Mouse (Mus musculus): Measurements from ENCODE around the gene Hs3st6. TPM values are rescaled to one million over a fixed set of nuclear protein-coding genes. Genes with fewer than 3 reads are reported as not detected.

The Hs3st6 gene
- total RNA-seq, 2 experiments from 2014 or later, result not detected

GRCm38 (mm10) chr17:24727618-24728017 is 25.2 kb upstream of the Hs3st6 start, which contains the start of gene Rpl3l:
TSS of gene Rpl3l (plus strand) at chr17:24727820.
- intact Hi-C loops (cut with DNase I), result no loop called here
- DNase-seq, result no peak

- intact Hi-C loops (cut with DNase I), result no loop called here
- no peak for DNase-seq
These were observed 24.6 kb upstream of the Hs3st6 start for GRCm38 (mm10) chr17:24728184-24728583.

DNA sequence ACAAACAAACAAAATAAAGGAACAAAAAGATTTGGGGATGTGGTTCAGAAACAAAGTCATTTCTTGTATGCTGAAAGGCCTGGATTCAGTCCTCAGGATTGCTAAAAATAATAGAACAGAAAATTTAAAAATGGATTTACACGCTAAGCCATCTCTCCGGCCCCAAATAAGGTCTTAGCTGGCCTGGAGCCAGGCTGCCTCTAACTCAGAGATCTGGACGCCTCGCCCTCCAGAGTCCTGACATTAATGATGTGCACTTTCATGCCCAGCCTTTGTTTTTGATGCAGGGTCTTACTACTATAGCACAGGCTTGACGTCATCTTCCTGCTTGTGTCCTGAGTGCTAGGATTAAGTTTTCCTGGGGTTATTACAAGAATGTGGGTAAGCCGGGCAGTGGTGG is 23.7 kb upstream of the Hs3st6 start:
- DNase-seq, result no peak
- intact Hi-C loops (cut with DNase I), result no loop called here

DNA sequence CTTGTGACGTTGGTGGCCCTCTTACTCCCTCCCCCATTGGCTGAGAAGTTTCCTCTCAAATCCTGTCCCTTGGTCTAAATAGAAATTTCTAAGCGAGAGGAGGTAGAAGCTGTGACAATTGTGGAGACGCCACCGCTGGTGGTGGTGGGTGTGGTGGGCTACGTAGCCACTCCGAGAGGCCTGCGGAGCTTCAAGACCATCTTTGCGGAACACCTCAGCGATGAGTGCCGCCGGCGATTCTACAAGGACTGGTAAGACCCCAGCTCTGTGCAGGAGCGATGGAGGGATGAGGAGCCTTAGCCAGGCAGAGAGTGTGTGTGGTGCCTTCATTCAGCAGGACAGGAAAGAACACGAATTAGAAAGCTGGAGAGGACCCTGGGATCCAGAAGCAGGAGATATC is 22.0 kb upstream of the Hs3st6 start:
- intact Hi-C loops (cut with DNase I), result no loop called here
- no peak for DNase-seq

GRCm38 (mm10) chr17:24732233-24732935 is 20.4 kb upstream of the Hs3st6 start:
- no peak for DNase-seq
- intact Hi-C loops (cut with DNase I), result no loop called here

- intact Hi-C loops (cut with DNase I), result no loop called here
- DNase-seq, result no peak
These were observed 19.2 kb upstream of the Hs3st6 start for GRCm38 (mm10) chr17:24733434-24734050.

DNA sequence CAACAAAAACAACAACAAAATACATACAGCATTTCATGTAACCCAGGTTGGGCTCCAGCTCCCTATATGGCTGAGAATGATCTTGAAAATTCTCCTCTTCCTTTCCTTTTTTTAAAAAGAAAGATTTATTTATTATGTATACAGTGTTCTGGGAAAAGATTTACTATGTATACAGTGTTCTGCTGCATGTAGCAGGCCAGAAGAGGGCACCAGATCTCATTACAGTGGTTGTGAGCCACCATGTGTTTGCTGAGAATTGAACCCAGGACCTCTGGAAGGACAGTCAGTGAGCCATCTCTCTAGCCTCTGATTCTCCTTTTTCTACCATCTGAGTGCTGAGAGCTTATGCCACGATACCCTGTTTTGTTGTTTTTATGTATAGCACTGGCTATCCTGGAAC is 18.3 kb upstream of the Hs3st6 start:
- intact Hi-C loops (cut with DNase I), result no loop called here
- DNase-seq, result no peak

DNA sequence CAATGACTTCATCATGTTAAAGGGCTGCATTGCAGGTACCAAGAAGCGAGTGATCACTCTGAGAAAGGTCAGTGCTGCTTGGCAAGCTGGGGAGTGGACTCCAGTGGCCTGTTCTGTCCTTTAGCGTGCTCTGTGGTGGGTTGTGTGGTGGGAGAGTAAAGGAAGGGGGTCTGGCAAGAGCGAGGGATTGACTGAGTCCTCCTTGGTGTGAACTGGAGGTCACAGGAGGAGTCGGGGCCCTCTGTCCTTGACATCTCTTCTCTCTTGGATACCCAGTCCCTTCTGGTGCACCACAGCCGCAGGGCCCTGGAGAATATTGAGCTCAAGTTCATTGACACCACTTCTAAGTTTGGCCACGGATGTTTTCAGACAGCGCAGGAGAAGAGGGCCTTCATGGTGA is 17.3 kb upstream of the Hs3st6 start:
- intact Hi-C loops (cut with DNase I), result no loop called here

GRCm38 (mm10) chr17:24736330-24737051 is 16.3 kb upstream of the Hs3st6 start, which contains the start of gene Msrb1:
TSS of gene Msrb1 (plus strand) at chr17:24736642.
- peak; percentile 92 for DNase-seq
- intact Hi-C loops (cut with DNase I), result no loop called here

More for the DNA sequence above, 17.3 kb upstream of the Hs3st6 start:
- DNase-seq, result no peak

- no peak for DNase-seq
These were observed 15.5 kb upstream of the Hs3st6 start for GRCm38 (mm10) chr17:24737135-24737810.

GRCm38 (mm10) chr17:24738238-24738637 is 14.6 kb upstream of the Hs3st6 start:
- intact Hi-C loops (cut with DNase I), result no loop called here
- no peak for DNase-seq

More at GRCm38 (mm10) chr17:24737135-24737810, 15.5 kb upstream of the Hs3st6 start:
- intact Hi-C loops (cut with DNase I), result no loop called here

GRCm38 (mm10) chr17:24739926-24740325 is 12.9 kb upstream of the Hs3st6 start:
- DNase-seq, result no peak
- intact Hi-C loops (cut with DNase I), result no loop called here

DNA sequence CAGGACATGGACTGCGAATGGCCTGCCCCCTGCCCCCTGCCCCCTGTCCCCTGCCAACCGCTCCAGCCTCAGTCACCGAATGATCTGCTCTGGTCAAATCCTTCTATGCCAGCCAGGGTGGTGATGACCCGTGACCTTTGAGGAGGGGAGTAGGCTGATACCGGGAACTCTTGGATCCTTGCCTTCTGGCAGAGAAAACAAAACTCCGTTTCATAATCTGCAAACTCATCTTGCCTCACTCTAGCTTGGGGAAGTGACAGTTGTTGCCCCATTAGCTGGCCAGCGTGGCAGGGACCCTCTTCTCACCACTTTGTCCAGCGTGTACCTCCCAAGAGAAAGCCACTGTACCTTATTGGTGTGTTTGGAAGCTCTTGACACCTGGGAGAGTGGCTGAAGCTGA is 10.5 kb upstream of the Hs3st6 start:
- intact Hi-C loops (cut with DNase I), result no loop called here
- DNase-seq, result no peak

GRCm38 (mm10) chr17:24743896-24744295 is 8.9 kb upstream of the Hs3st6 start:
- intact Hi-C loops (cut with DNase I), result no loop called here

GRCm38 (mm10) chr17:24744381-24744780 is 8.4 kb upstream of the Hs3st6 start:
- DNase-seq, result no peak
- intact Hi-C loops (cut with DNase I), result no loop called here

More at GRCm38 (mm10) chr17:24743896-24744295, 8.9 kb upstream of the Hs3st6 start:
- no peak for DNase-seq

- intact Hi-C loops (cut with DNase I), result no loop called here
- peak; percentile 85 for DNase-seq
These were observed 7.0 kb upstream of the Hs3st6 start for GRCm38 (mm10) chr17:24745526-24746497.

GRCm38 (mm10) chr17:24746986-24747385 is 5.8 kb upstream of the Hs3st6 start:
- DNase-seq, result no peak
- intact Hi-C loops (cut with DNase I), result no loop called here

DNA sequence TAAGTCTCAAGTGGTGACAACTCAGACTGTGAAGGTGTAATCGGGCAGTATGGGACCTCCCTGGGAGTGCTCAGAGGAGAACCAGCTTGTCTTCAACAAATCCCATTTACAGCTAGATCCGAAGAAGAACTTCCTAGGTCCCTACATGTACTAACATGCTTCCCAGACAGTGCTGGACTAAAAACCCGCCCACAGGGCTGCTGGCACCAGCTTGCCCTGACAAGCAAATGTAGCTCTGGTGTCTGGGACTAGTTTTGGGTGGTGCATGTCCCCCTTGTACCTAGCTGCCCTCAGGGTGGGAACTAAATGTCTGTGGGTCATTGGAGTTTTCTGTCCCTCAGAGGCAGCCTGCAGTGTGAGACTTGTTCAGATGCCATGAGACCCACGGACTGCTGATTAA is 1.3 kb upstream of the Hs3st6 start:
- no peak for DNase-seq
- intact Hi-C loops (cut with DNase I), result loop anchor here (5.0 kb wide), 1 partner anchor 71 kb away; no protein-coding TSS in a partner anchor

GRCm38 (mm10) chr17:24757394-24757793 is 4.6 kb downstream of the Hs3st6 start:
- DNase-seq, result no peak
- intact Hi-C loops (cut with DNase I), result no loop called here

DNA sequence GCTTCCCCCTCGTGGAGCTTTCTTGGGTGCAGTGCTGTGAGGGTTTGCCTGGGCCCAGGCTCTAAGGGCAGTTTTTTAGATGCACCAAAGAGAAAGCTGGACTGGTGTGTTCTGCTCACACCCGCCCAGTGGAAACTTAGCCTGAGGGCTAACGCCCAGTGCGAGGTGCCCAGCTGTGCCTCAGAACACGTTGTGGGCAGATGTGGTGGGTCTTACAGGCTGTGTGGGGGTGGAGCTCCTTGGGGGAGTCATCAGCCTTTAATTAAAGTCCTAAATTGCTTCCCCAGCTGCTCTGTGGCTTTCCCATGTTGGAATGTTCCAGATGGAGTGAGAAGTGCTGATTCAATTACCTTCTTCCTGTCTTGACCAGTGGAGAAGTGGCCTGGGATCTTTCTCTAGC is 8.3 kb downstream of the Hs3st6 start:
- DNase-seq, result no peak
- intact Hi-C loops (cut with DNase I), result no loop called here

Measured in left cerebral cortex, postnatal 4 days (tissue).